Mouse (Mus musculus) skeletal muscle tissue, postnatal 0 days (tissue): ENCODE measurements around the gene Chp2. TPM values are rescaled to one million over a fixed set of nuclear protein-coding genes. Genes with fewer than 3 reads are reported as not detected.

Experiments
- polyA plus RNA-seq: library from polyadenylated mRNA; unstranded; fragments of >200 nt; fragmentation: Nextera tagmentation; extraction: Ambion mirVana; gene quantifications from 2 replicates; pipeline ENCODE4 v1.2.1, GENCODE M21; 2015

Gene Chp2
- polyA plus RNA-seq: 1.6 and 1.7 TPM in 2 replicates

DNA sequence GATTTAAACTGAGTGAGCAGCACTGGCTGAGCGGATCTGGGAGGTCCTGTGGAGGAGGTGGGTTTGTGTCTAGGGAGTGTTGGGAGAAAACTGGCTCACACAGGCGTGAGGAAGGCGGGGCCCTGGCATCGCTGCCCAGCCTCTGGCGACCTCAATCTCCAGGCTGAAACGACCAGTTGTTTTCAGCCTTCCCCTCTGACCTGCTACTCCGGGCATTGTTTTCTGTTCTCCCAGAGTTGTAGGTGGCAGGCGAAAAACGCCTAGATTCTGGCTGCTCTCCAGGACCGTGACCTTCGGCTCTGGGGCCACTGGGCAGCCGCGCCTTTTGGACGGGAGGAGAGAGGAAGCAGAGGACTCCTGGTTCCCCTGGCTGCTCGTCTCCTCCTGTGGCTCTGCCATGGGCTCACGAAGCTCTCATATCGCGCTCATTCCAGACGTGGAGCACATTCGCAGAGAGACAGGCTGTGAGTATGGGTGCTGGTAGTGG, at the start of gene Chp2:
Chp2 (plus strand) TSS at position 182 of the 487 bp plus-strand sequence.

DNA sequence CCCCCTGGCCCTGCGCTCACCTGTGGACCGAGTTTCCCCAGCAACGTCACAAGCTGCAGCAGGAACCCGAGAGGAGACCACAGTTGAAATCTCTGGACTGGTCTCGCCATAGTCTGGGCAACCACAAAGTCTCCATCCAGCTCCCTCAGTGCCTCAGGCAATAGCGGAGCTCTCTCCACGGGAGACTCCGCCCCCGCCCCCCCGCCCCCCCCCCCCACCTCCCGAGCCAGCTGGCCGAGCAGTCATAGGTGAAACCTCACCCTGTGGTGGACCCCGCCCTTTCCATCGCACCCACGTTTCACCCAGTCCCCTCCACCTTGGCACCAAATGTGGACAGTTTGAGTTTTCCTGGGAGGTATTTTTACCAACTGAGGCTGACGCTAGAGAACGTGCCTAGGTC, 33.3 kb upstream of the Chp2 start, which contains the start of gene Ern2:
Ern2 (minus strand) TSS at position 165 of the 400 bp plus-strand sequence.

Other genes with a start within 250 kb of the Chp2 start
- 10.5 and 11.6 TPM in 2 replicates for gene Cog7, start 237.8 kb upstream of the Chp2 start, polyA plus RNA-seq
- gene Gga2, start 198.3 kb upstream of the Chp2 start, polyA plus RNA-seq: 52.8 and 58.7 TPM in 2 replicates
- gene Ubfd1, start 152.3 kb upstream of the Chp2 start, polyA plus RNA-seq: 33.7 and 37.9 TPM in 2 replicates
- gene Ears2, start 152.2 kb upstream of the Chp2 start, polyA plus RNA-seq: 13.2 and 14.3 TPM in 2 replicates
- 1,484 and 1,666 TPM in 2 replicates for gene Ndufab1, start 117.6 kb upstream of the Chp2 start, polyA plus RNA-seq
- 2.1 and 3.6 TPM in 2 replicates for gene Palb2, start 86.5 kb upstream of the Chp2 start, polyA plus RNA-seq
- 53.3 and 61.1 TPM in 2 replicates for gene Dctn5, start 86.5 kb upstream of the Chp2 start, polyA plus RNA-seq
- gene Plk1, start 60.1 kb upstream of the Chp2 start, polyA plus RNA-seq: 13.6 and 16.6 TPM in 2 replicates
- gene Ern2, start 33.3 kb upstream of the Chp2 start, polyA plus RNA-seq: not detected in 2 replicates
- 4.9 and 6.4 TPM in 2 replicates for gene Prkcb, start 69.3 kb downstream of the Chp2 start, polyA plus RNA-seq